Mouse (Mus musculus) mouse embryonic stem cell (cell line): ENCODE data around the gene Ddx43.

Source experiments
- in situ Hi-C, 2 experiments: fragments of 300-500 bp; cut with MboI; formaldehyde crosslinking; loops; 1 replicate in 1 of 2; 3 replicates in 1 of 2; pipeline ENCODE4 v1.14.3; 2019 to 2020; ENCODE audit warnings: low sequenced_read_pairs in 2 of 2, low pct_unique_long_range_greater_than_20kb in 1 of 2, mixed read lengths in 1 of 2; ENCODE audit not compliant: unreplicated experiment in 1 of 2

The Ddx43 gene

GRCm38 (mm10) chr9:78369349-78369748 is 26.2 kb upstream of the Ddx43 start:
- in situ Hi-C loops: no loop called here

- in situ Hi-C loops: no loop called here
Measured at GRCm38 (mm10) chr9:78369786-78370185, 25.8 kb upstream of the Ddx43 start.

GRCm38 (mm10) chr9:78371441-78371840 is 24.1 kb upstream of the Ddx43 start:
- in situ Hi-C loops: no loop called here

- in situ Hi-C loops: no loop called here
Measured at GRCm38 (mm10) chr9:78372827-78373504, 22.6 kb upstream of the Ddx43 start.

- in situ Hi-C loops: no loop called here
Measured at GRCm38 (mm10) chr9:78374397-78374796, 21.2 kb upstream of the Ddx43 start.

GRCm38 (mm10) chr9:78374885-78375389 is 20.6 kb upstream of the Ddx43 start:
- in situ Hi-C loops: no loop called here

GRCm38 (mm10) chr9:78375486-78375885 is 20.1 kb upstream of the Ddx43 start:
- in situ Hi-C loops: no loop called here

GRCm38 (mm10) chr9:78377546-78377945 is 18.0 kb upstream of the Ddx43 start:
- in situ Hi-C loops: no loop called here

GRCm38 (mm10) chr9:78378113-78378785 is 17.3 kb upstream of the Ddx43 start, which contains the start of gene Ooep:
Ooep (minus strand) TSS chr9:78378725.
- in situ Hi-C loops: no loop called here

- in situ Hi-C loops: loop anchor here in 1 of 2 experiments (5.0 kb wide), 1 partner anchor 64 kb away; no protein-coding TSS in a partner anchor
Measured at GRCm38 (mm10) chr9:78385893-78386292, 9.7 kb upstream of the Ddx43 start.

GRCm38 (mm10) chr9:78386947-78387346 is 8.6 kb upstream of the Ddx43 start:
- in situ Hi-C loops: loop anchor here in 1 of 2 experiments (5.0 kb wide), 1 partner anchor 65 kb away; no protein-coding TSS in a partner anchor

- in situ Hi-C loops: loop anchor here in 1 of 2 experiments (5.0 kb wide), 2 partner anchors 33 to 68 kb away; partner anchors contain the start of gene Gsta2
Measured at GRCm38 (mm10) chr9:78389981-78390380, 5.6 kb upstream of the Ddx43 start.

- in situ Hi-C loops: loop anchor here in 1 of 2 experiments (5.0 kb wide), 1 partner anchor 36 kb away; the partner anchor contains the start of gene Gsta2
Measured at GRCm38 (mm10) chr9:78393741-78394140, 1.8 kb upstream of the Ddx43 start.

GRCm38 (mm10) chr9:78394602-78395001 is 975 bp upstream of the Ddx43 start:
- in situ Hi-C loops: loop anchor here in 1 of 2 experiments (5.0 kb wide), 1 partner anchor 37 kb away; the partner anchor contains the start of gene Gsta2

- in situ Hi-C loops: no loop called here
Measured at GRCm38 (mm10) chr9:78395244-78395629, 340 bp upstream of the Ddx43 start.

- in situ Hi-C loops: no loop called here
Measured at GRCm38 (mm10) chr9:78396517-78396916, 940 bp downstream of the Ddx43 start.

GRCm38 (mm10) chr9:78400570-78400969 is 5.0 kb downstream of the Ddx43 start:
- in situ Hi-C loops: no loop called here

- in situ Hi-C loops: no loop called here
Measured at GRCm38 (mm10) chr9:78401596-78401995, 6.0 kb downstream of the Ddx43 start.

- in situ Hi-C loops: no loop called here
Measured at GRCm38 (mm10) chr9:78427362-78427781, 31.8 kb downstream of the Ddx43 start.
